Mouse (Mus musculus): Measurements from ENCODE around the gene Prdm1.

GRCm38 (mm10) chr10:44421896-44422295, 106.4 kb downstream of the Prdm1 start:
- TF ChIP-seq CTCF (IDR thresholded peaks at IDR 0.05; ENCODE audit: low read depth), result no peak
- TF ChIP-seq EP300 (IDR thresholded peaks at IDR 0.05; ENCODE audit: low read depth), result no peak

All from liver, embryonic 14.5 days (tissue).